Comparison of ENCODE assay signal across 15 mouse cellular contexts in the genomic region with DNA sequence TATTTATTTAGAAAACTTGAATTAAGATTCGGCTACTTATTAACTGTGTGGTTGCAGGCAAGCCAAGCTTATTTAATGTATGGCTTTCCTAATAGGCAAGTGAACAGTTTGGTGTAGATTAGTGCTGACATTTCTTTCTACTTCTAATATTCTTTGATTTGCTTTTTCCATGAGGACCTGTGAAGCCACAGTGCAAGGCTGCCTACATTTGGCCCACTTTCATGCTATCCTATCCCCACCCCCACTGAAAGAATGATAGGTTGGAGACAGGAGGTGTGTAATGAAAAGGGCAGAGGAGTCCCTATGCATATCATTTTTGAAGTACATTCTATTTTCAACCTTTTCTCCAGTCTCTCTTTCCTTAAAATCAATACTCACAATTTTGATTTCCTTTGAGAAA.
"Had no signal": no experiment of that assay in that cellular context is flagged by ENCODE, and none has a peak within 500 bp of the region (broad histone marks: within the 10 kb centered on the region; RNA-seq: fewer than 3 reads in every experiment).

No protein-coding gene starts in this region.

- H3K9me3 ChIP-seq: limb, embryonic 12.5 days; liver, embryonic 13.5 days; lung, embryonic 15.5 days; midbrain, embryonic 15.5 days; neural tube, embryonic 12.5 days had no signal

- H3K4me2 ChIP-seq: limb, embryonic 12.5 days; liver, embryonic 13.5 days; lung, embryonic 15.5 days; midbrain, embryonic 11.5 days; midbrain, embryonic 15.5 days; neural tube, embryonic 12.5 days had no signal

- H3K4me1 ChIP-seq: limb, embryonic 12.5 days; liver, embryonic 13.5 days; lung, embryonic 15.5 days; megakaryocyte, embryonic 14.5 days; midbrain, embryonic 15.5 days; neural tube, embryonic 12.5 days had no signal

- H3K27me3 ChIP-seq: limb, embryonic 12.5 days; liver, embryonic 13.5 days; lung, embryonic 15.5 days; megakaryocyte, embryonic 14.5 days; midbrain, embryonic 15.5 days; neural tube, embryonic 12.5 days had no signal

- DNase-seq: kidney, postnatal 36 days; liver; liver, embryonic 13.5 days; liver, postnatal 0 days; lung, postnatal 14 days; thymus, postnatal 4 days had no signal

- H3K27ac ChIP-seq: kidney, postnatal 0 days; limb, embryonic 12.5 days; liver, embryonic 13.5 days; lung, embryonic 15.5 days; macrophage; midbrain, embryonic 15.5 days; neural tube, embryonic 12.5 days; stomach, postnatal 0 days had no signal

- ATAC-seq: liver, postnatal 0 days had no signal

- H3K4me3 ChIP-seq: limb, embryonic 12.5 days; liver, embryonic 13.5 days; lung, embryonic 15.5 days; megakaryocyte, embryonic 14.5 days; midbrain, embryonic 15.5 days; neural tube, embryonic 12.5 days had no signal

- H3K36me3 ChIP-seq: limb, embryonic 12.5 days; liver, embryonic 13.5 days; lung, embryonic 15.5 days; midbrain, embryonic 15.5 days; neural tube, embryonic 12.5 days had no signal

- H3K9ac ChIP-seq: limb, embryonic 12.5 days; liver, embryonic 13.5 days; liver, postnatal 0 days; lung, embryonic 15.5 days; midbrain, embryonic 15.5 days; neural tube, embryonic 12.5 days had no signal
